Comparison of ENCODE assay signal across 18 mouse cellular contexts in the genomic region with DNA sequence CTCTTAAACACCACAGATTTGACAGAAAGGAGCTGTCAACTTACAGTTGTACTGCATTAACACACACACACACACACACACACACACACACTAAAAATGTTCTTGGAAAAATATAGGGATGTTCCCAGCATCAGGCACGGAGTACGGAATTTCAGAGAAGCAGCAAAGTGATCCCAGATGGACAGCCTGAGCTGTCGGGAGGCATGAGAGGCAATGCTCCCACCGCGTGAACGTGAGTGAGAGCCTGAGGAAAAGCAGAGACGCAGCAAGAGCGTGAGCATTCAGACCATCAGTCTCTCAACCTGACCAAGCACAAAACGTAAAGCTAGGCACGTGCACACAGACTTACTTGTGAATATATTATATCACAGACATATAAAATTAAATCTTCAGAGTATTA.
"Had no signal": no experiment of that assay in that cellular context is flagged by ENCODE, and none has a peak within 500 bp of the region (broad histone marks: within the 10 kb centered on the region; RNA-seq: fewer than 3 reads in every experiment).

No protein-coding gene starts in this region.

- H3K9ac ChIP-seq: lung, embryonic 14.5 days; midbrain, embryonic 12.5 days; neural tube, embryonic 13.5 days; neural tube, embryonic 15.5 days had no signal

- H3K4me1 ChIP-seq: neural tube, embryonic 13.5 days; neural tube, embryonic 15.5 days had no signal

- H3K4me3 ChIP-seq: midbrain, embryonic 10.5 days; midbrain, embryonic 12.5 days; myocyte; neural tube, embryonic 13.5 days; neural tube, embryonic 15.5 days had no signal

- H3K9me3 ChIP-seq: midbrain, embryonic 10.5 days; midbrain, embryonic 12.5 days; neural tube, embryonic 13.5 days; neural tube, embryonic 15.5 days had no signal

- ATAC-seq: midbrain, embryonic 16.5 days had no signal

- DNase-seq: lung, embryonic 14.5 days; lung, postnatal 10 days; lung, postnatal 4 days; midbrain, embryonic 14.5 days; retina, postnatal 1 day; right cerebral cortex, adult 18-20 months; right cerebral cortex, postnatal 25 days; right cerebral cortex, postnatal 4 days; spleen, adult 18-20 months; thymus, adult 18-20 months; thymus, postnatal 14 days; thymus, postnatal 36 days had no signal

- H3K4me2 ChIP-seq: lung, embryonic 14.5 days; midbrain, embryonic 12.5 days; neural tube, embryonic 13.5 days; neural tube, embryonic 15.5 days had no signal

- H3K27me3 ChIP-seq: midbrain, embryonic 12.5 days; neural tube, embryonic 13.5 days; neural tube, embryonic 15.5 days had no signal

- H3K27ac ChIP-seq: midbrain, embryonic 10.5 days; midbrain, embryonic 12.5 days; neural tube, embryonic 13.5 days; neural tube, embryonic 15.5 days had no signal

- H3K36me3 ChIP-seq: midbrain, embryonic 10.5 days; midbrain, embryonic 12.5 days; neural tube, embryonic 13.5 days; neural tube, embryonic 15.5 days had no signal
